In the genomic region with DNA sequence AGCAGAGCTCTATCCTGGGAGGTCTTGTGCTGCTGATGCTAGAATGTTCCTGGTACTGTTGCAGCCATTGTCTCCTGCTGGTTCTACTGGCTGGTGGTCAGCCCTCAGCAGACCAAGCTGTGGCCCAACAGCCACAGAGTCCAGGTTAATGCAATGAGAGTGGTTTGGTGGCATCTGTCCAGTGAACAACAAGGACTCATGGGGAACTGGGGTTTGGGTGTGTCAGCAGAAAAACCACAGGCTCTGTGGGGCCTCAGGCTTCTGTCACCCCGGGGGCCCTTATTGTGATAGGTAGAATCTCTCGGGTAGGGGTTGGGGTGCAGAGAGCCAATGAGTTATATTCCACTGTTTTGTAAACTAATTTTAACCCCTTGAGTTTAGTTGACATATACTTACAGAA, we compare ENCODE assay signal across 23 mouse cellular contexts. TPM values are rescaled to one million over a fixed set of nuclear protein-coding genes. Genes with fewer than 3 reads are reported as not detected.
DNase-seq lines count a peak whose midpoint lies in the region; ATAC-seq and TF ChIP-seq lines count a peak whose summit lies in the region.
"Had no signal": no experiment of that assay in that cellular context is flagged by ENCODE, and none has a peak within 500 bp of the region (broad histone marks: within the 10 kb centered on the region; RNA-seq: fewer than 3 reads in every experiment).

No protein-coding gene starts in this region.

- no peaks in the 10 kb centered on the region for H3K36me3 ChIP-seq in heart, embryonic 15.5 days
- no peaks in the 10 kb centered on the region for H3K36me3 ChIP-seq in megakaryocyte, embryonic 14.5 days (replicated peaks; ENCODE audit: low read length)
- H3K36me3 ChIP-seq in hindbrain, postnatal 0 days (ENCODE audit: insufficient read depth, low read length): no peaks in the 10 kb centered on the region
- H3K36me3 ChIP-seq: embryonic facial prominence, embryonic 12.5 days; hindbrain, embryonic 13.5 days; limb, embryonic 12.5 days; liver, embryonic 15.5 days; neural tube, embryonic 12.5 days had no signal

- TF ChIP-seq CTCF in hindbrain, postnatal 0 days (IDR thresholded peaks at IDR 0.05; ENCODE audit: low read depth): no peak

- no peak overlapping the region for H3K4me3 ChIP-seq in heart, embryonic 15.5 days
- H3K4me3 ChIP-seq in megakaryocyte, embryonic 14.5 days (replicated peaks): peak overlapping the region; percentile 28
- no peak overlapping the region for H3K4me3 ChIP-seq in hindbrain, postnatal 0 days (ENCODE audit: low read length)
- H3K4me3 ChIP-seq: embryonic facial prominence, embryonic 12.5 days; erythroblast, embryonic 14.5 days; forebrain, embryonic 13.5 days; hindbrain, embryonic 13.5 days; limb, embryonic 12.5 days; liver, embryonic 15.5 days; neural tube, embryonic 12.5 days had no signal

- no peaks in the 10 kb centered on the region for H3K27me3 ChIP-seq in heart, embryonic 15.5 days
- peaks cover 15% of the 10 kb centered on the region for H3K27me3 ChIP-seq in megakaryocyte, embryonic 14.5 days (replicated peaks)
- no peaks in the 10 kb centered on the region for H3K27me3 ChIP-seq in hindbrain, postnatal 0 days (ENCODE audit: insufficient read depth, low read length)

- H3K9ac ChIP-seq in heart, embryonic 15.5 days: no peak overlapping the region
- no peak overlapping the region for H3K9ac ChIP-seq in hindbrain, postnatal 0 days (replicated peaks; ENCODE audit: low read length)
- H3K9ac ChIP-seq: embryonic facial prominence, embryonic 12.5 days; forebrain, embryonic 13.5 days; hindbrain, embryonic 13.5 days; limb, embryonic 12.5 days; liver, embryonic 15.5 days; neural tube, embryonic 12.5 days had no signal

- no peak for ATAC-seq in heart, embryonic 15.5 days (replicated peaks; ENCODE audit: insufficient number of reproducible peaks, insufficient read depth, low FRiP score, low read depth)
- no peak for ATAC-seq in hindbrain, postnatal 0 days
- ATAC-seq: forebrain, embryonic 13.5 days; lung, postnatal 0 days had no signal

- peaks cover 38% of the 10 kb centered on the region for H3K4me1 ChIP-seq in heart, embryonic 15.5 days (replicated peaks)
- peaks cover 61% of the 10 kb centered on the region for H3K4me1 ChIP-seq in megakaryocyte, embryonic 14.5 days
- H3K4me1 ChIP-seq in hindbrain, postnatal 0 days (ENCODE audit: insufficient read depth, low read length): 0 out of 2 replicates have a peak, but pooled peaks cover 5% of the 10 kb centered on the region

- H3K4me2 ChIP-seq in heart, embryonic 15.5 days: no peak overlapping the region
- no peak overlapping the region for H3K4me2 ChIP-seq in hindbrain, postnatal 0 days (ENCODE audit: low read depth, low read length)
- H3K4me2 ChIP-seq: embryonic facial prominence, embryonic 12.5 days; forebrain, embryonic 13.5 days; hindbrain, embryonic 13.5 days; limb, embryonic 12.5 days; liver, embryonic 15.5 days; neural tube, embryonic 12.5 days had no signal

- 69% methylated on average over 2 of the region's 2 CpGs for WGBS in heart, embryonic 15.5 days
- WGBS in hindbrain, postnatal 0 days: 85% methylated on average over 2 of the region's 2 CpGs

- peak overlapping the region; percentile 92 for H3K27ac ChIP-seq in heart, embryonic 15.5 days
- no peak overlapping the region for H3K27ac ChIP-seq in hindbrain, postnatal 0 days
- H3K27ac ChIP-seq: embryonic facial prominence, embryonic 12.5 days; forebrain, embryonic 13.5 days; hindbrain, embryonic 13.5 days; limb, embryonic 12.5 days; liver, embryonic 15.5 days; neural tube, embryonic 12.5 days had no signal

- DNase-seq in heart, adult 11 months: no peak
- peak; percentile 25 for DNase-seq in lung, postnatal 36 days
- no peak for DNase-seq in lung, postnatal 14 days
- DNase-seq in hindbrain, postnatal 0 days (ENCODE audit: low spot score): no peak
- DNase-seq in urinary bladder, postnatal 4 days (ENCODE audit: low spot score in 2 of 2): no peak
- DNase-seq: adrenal gland, adult 2 months; B cell, adult 2 months; cerebellum, adult 9-11 months; gastrocnemius, postnatal 25 days; heart, postnatal 10 days; right cerebral cortex, adult 18-20 months; thymus, adult 18-20 months; thymus, postnatal 4 days had no signal

- H3K9me3 ChIP-seq in heart, embryonic 15.5 days (replicated peaks): no peaks in the 10 kb centered on the region
- H3K9me3 ChIP-seq in megakaryocyte, embryonic 14.5 days: no peaks in the 10 kb centered on the region
- no peaks in the 10 kb centered on the region for H3K9me3 ChIP-seq in hindbrain, postnatal 0 days (ENCODE audit: low read length)
- H3K9me3 ChIP-seq: embryonic facial prominence, embryonic 12.5 days; forebrain, embryonic 13.5 days; hindbrain, embryonic 13.5 days; limb, embryonic 12.5 days; liver, embryonic 15.5 days; neural tube, embryonic 12.5 days had no signal

RNA-seq across cellular contexts. Expression of a gene that starts 4.2 kb away (rescaled TPM):
- 132 and 138 TPM in 2 replicates for polyA plus RNA-seq in heart, embryonic 15.5 days (2015; fragmentation: Nextera tagmentation; extraction: Ambion mirVana)
- polyA plus RNA-seq in megakaryocyte, embryonic 14.5 days (2012; ENCODE audit: insufficient read depth, low replicate concordance): 262 and 336 TPM in 2 replicates
- total RNA-seq in hindbrain, postnatal 0 days (2014; rRNA removed): 321 and 384 TPM in 2 replicates
- 359 and 389 TPM in 2 replicates for polyA plus RNA-seq in hindbrain, postnatal 0 days (2015; fragmentation: Nextera tagmentation; extraction: Ambion mirVana)

RNA-seq across cellular contexts. Expression of a gene that starts 5.7 kb away (rescaled TPM):
- polyA plus RNA-seq in heart, embryonic 15.5 days (2015; fragmentation: Nextera tagmentation; extraction: Ambion mirVana): 9.4 and 11.4 TPM in 2 replicates
- 4.1 and 7.0 TPM in 2 replicates for polyA plus RNA-seq in megakaryocyte, embryonic 14.5 days (2012; ENCODE audit: insufficient read depth, low replicate concordance)
- 9.4 and 11.7 TPM in 2 replicates for total RNA-seq in hindbrain, postnatal 0 days (2014; rRNA removed)
- polyA plus RNA-seq in hindbrain, postnatal 0 days (2015; fragmentation: Nextera tagmentation; extraction: Ambion mirVana): 14.6 and 15.3 TPM in 2 replicates
- polyA plus RNA-seq: erythroblast, embryonic 14.5 days; limb, embryonic 12.5 days had no signal

RNA-seq across cellular contexts. Expression of a gene that starts 22.2 kb away (rescaled TPM):
- 0.10 and 0.28 TPM in 2 replicates for polyA plus RNA-seq in heart, embryonic 15.5 days (2015; fragmentation: Nextera tagmentation; extraction: Ambion mirVana)
- 0.11 TPM in 1 of 2 replicates, not detected in the other for polyA plus RNA-seq in megakaryocyte, embryonic 14.5 days (2012; ENCODE audit: insufficient read depth, low replicate concordance)
- total RNA-seq in hindbrain, postnatal 0 days (2014; rRNA removed): 30.4 and 34.8 TPM in 2 replicates
- 18.5 and 21.2 TPM in 2 replicates for polyA plus RNA-seq in hindbrain, postnatal 0 days (2015; fragmentation: Nextera tagmentation; extraction: Ambion mirVana)
- total RNA-seq: gastrocnemius, postnatal 25 days had no signal
- polyA plus RNA-seq: erythroblast, embryonic 14.5 days had no signal

RNA-seq across cellular contexts. Expression of a gene that starts 30.1 kb away (rescaled TPM):
- polyA plus RNA-seq in heart, embryonic 15.5 days (2015; fragmentation: Nextera tagmentation; extraction: Ambion mirVana): 79.2 and 101 TPM in 2 replicates
- polyA plus RNA-seq in megakaryocyte, embryonic 14.5 days (2012; ENCODE audit: insufficient read depth, low replicate concordance): 117 and 173 TPM in 2 replicates
- total RNA-seq in hindbrain, postnatal 0 days (2014; rRNA removed): 7.7 and 10.0 TPM in 2 replicates
- 10.7 and 12.8 TPM in 2 replicates for polyA plus RNA-seq in hindbrain, postnatal 0 days (2015; fragmentation: Nextera tagmentation; extraction: Ambion mirVana)

RNA-seq across cellular contexts. Expression of a gene that starts 58.2 kb away (rescaled TPM):
- 25.9 and 30.2 TPM in 2 replicates for polyA plus RNA-seq in heart, embryonic 15.5 days (2015; fragmentation: Nextera tagmentation; extraction: Ambion mirVana)
- 1.8 TPM in 1 of 2 replicates, not detected in the other for polyA plus RNA-seq in megakaryocyte, embryonic 14.5 days (2012; ENCODE audit: insufficient read depth, low replicate concordance)
- 36.1 and 40.2 TPM in 2 replicates for total RNA-seq in hindbrain, postnatal 0 days (2014; rRNA removed)
- 31.4 and 36.6 TPM in 2 replicates for polyA plus RNA-seq in hindbrain, postnatal 0 days (2015; fragmentation: Nextera tagmentation; extraction: Ambion mirVana)

Comparison
In these comparisons a context has a peak if more than half of its experiments do, and no peak if none do; other contexts are left out.
1. RNA of a gene that starts 22.2 kb away (polyA plus RNA-seq): 18.5 to 21.2 TPM in hindbrain, postnatal 0 days; 0.11 TPM in megakaryocyte, embryonic 14.5 days and 0.10 to 0.28 TPM in heart, embryonic 15.5 days; every median in the first group is over 10 times any median in the second.